Mouse (Mus musculus) hindbrain, embryonic 16.5 days (tissue): Measurements from ENCODE around the gene Thap12. TPM values are rescaled to one million over a fixed set of nuclear protein-coding genes. Genes with fewer than 3 reads are reported as not detected.

Source experiments
- ATAC-seq: fragments of 200-750 bp; cut with Nextera tagmentation; 2 replicates; pipeline ENCODE4 v1.8.0; 2017; ENCODE audit warnings: moderate TSS enrichment, moderate library complexity
- H3K27ac ChIP-seq: fragments of 300-500 bp; sonication (generic); 2 replicates; pipeline ENCODE4 v1.5.1; 2014; ENCODE audit warnings: low read depth, mild to moderate bottlenecking, control low read depth, low read length, moderate library complexity
- H3K27me3 ChIP-seq: fragments of 300-500 bp; sonication (generic); replicated peaks from 2 replicates; pipeline ENCODE4 v1.6.1; 2014; ENCODE audit warnings: low read length; ENCODE audit not compliant: control insufficient read depth, insufficient read depth
- H3K36me3 ChIP-seq: fragments of 300-500 bp; sonication (generic); 2 replicates; pipeline ENCODE4 v1.6.1; 2014; ENCODE audit warnings: mild to moderate bottlenecking, low read length, moderate library complexity, mixed read lengths; ENCODE audit not compliant: control insufficient read depth, insufficient read depth
- H3K4me1 ChIP-seq: fragments of 300-500 bp; sonication (generic); 2 replicates; pipeline ENCODE4 v1.6.1; 2014; ENCODE audit warnings: low read depth, low read length; ENCODE audit not compliant: control insufficient read depth, insufficient read depth
- H3K4me2 ChIP-seq: fragments of 300-500 bp; sonication (generic); 2 replicates; pipeline ENCODE4 v1.6.1; 2014; ENCODE audit warnings: mild to moderate bottlenecking, low read length, control low read depth, moderate library complexity
- H3K4me3 ChIP-seq: fragments of 300-500 bp; sonication (generic); 2 replicates; pipeline ENCODE4 v1.5.1; 2014; ENCODE audit warnings: mild to moderate bottlenecking, low read length, control low read depth, moderate library complexity
- H3K9ac ChIP-seq: fragments of 300-500 bp; sonication (generic); 2 replicates; pipeline ENCODE4 v1.6.1; 2014; ENCODE audit warnings: low read depth, mild to moderate bottlenecking, control low read depth, low read length, moderate library complexity
- H3K9me3 ChIP-seq: fragments of 300-500 bp; sonication (generic); 2 replicates; pipeline ENCODE4 v1.6.1; 2014; ENCODE audit warnings: mild to moderate bottlenecking, low read length, moderate library complexity; ENCODE audit not compliant: control insufficient read depth
- WGBS: fragments of 180-500 bp; shearing (Covaris S2); extraction: QIAGEN DNeasy Blood & Tissue Kit; methylation state at CpG from one replicate; pipeline ENCODE4 v1.1.7; 2014; 5-methylcytosine and 5-hydroxymethylcytosine counted together
- polyA plus RNA-seq: library from polyadenylated mRNA; unstranded; fragments of >200 nt; fragmentation: Nextera tagmentation; extraction: Ambion mirVana; gene quantifications from 2 replicates; pipeline ENCODE4 v1.2.1, GENCODE M21; 2015

The Thap12 gene
- polyA plus RNA-seq, 1 experiment from 2014 or later, result 40.2 TPM

DNA sequence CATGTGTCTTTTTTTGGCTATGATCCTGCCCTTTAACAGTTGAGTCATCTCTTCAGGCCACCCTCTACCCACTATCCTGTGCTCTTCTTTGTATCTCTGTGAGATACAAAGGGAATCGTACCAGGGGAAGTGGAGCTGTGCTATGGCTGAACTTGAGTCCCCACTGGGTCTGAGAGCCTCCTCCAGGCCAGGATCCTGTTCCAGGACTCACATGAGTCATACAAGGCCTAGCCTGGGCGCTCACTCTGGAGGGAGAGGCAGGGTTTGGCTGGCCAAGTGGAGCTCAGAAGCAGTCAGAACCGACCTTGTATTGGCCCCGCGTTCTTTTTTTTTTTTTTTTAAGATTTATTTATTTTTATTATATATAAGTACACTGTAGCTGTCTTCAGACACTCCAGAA, 57.2 kb downstream of the Thap12 start:
- no peak overlapping the region for H3K9ac ChIP-seq
- no peak overlapping the region for H3K27ac ChIP-seq
- no peak overlapping the region for H3K4me3 ChIP-seq
- ATAC-seq, result no peak
- H3K4me2 ChIP-seq, result no peak overlapping the region
- no peaks in the 10 kb centered on the region for H3K36me3 ChIP-seq
- H3K27me3 ChIP-seq, result no peaks in the 10 kb centered on the region
- 95% methylated on average over 5 of the region's 5 CpGs for WGBS
- H3K9me3 ChIP-seq, result no peaks in the 10 kb centered on the region
- H3K4me1 ChIP-seq, result no peaks in the 10 kb centered on the region

GRCm38 (mm10) chr7:98763911-98764310, 61.0 kb downstream of the Thap12 start:
- Histone ChIP-seq H3K27me3 (no peaks in the 10 kb centered on the region), H3K9ac (no peak overlapping the region), H3K4me3 (no peak overlapping the region), H3K27ac (no peak overlapping the region), H3K9me3 (no peaks in the 10 kb centered on the region), H3K4me2 (no peak overlapping the region), H3K36me3 (no peaks in the 10 kb centered on the region), H3K4me1 (no peaks in the 10 kb centered on the region)
- 75% methylated on average over 10 of the region's 10 CpGs for WGBS
- ATAC-seq, result no peak

GRCm38 (mm10) chr7:98767261-98767660, 64.4 kb downstream of the Thap12 start:
- 80% methylated on average over 6 of the region's 6 CpGs for WGBS
- H3K27ac ChIP-seq, result no peak overlapping the region
- no peaks in the 10 kb centered on the region for H3K36me3 ChIP-seq
- no peaks in the 10 kb centered on the region for H3K27me3 ChIP-seq
- H3K4me1 ChIP-seq, result 0 out of 2 replicates have a peak, but pooled peaks cover 2% of the 10 kb centered on the region
- ATAC-seq, result no peak
- no peak overlapping the region for H3K9ac ChIP-seq
- H3K4me3 ChIP-seq, result no peak overlapping the region
- H3K9me3 ChIP-seq, result no peaks in the 10 kb centered on the region
- H3K4me2 ChIP-seq, result no peak overlapping the region

Other genes with a start within 250 kb of the Thap12 start
- 4.1 and 7.5 TPM in 2 replicates for gene Lrrc32, start 213.8 kb upstream of the Thap12 start, polyA plus RNA-seq
- gene Emsy, start 46.3 kb upstream of the Thap12 start, polyA plus RNA-seq, result 28.1 and 37.7 TPM in 2 replicates
- 1.4 and 2.7 TPM in 2 replicates for gene Wnt11, start 132.0 kb downstream of the Thap12 start, polyA plus RNA-seq